Mouse (Mus musculus) E14TG2a.4 (cell line): ENCODE results near the gene Ctnnb1.

Source experiments
- H3K27me3 ChIP-seq: 2 replicates; pipeline ENCODE4 v1.6.1; 2014; ENCODE audit warnings: low read length, control low read depth; ENCODE audit not compliant: insufficient read depth
- H3K36me3 ChIP-seq: 2 replicates; pipeline ENCODE4 v1.6.1; 2014; ENCODE audit warnings: low read length, control low read depth; ENCODE audit not compliant: insufficient read depth
- H3K4me1 ChIP-seq: replicated peaks from 2 replicates; pipeline ENCODE4 v1.6.1; 2014; ENCODE audit warnings: low read depth, low read length, control low read depth
- H3K4me3 ChIP-seq: replicated peaks from 2 replicates; pipeline ENCODE4 v1.5.1; 2014; ENCODE audit warnings: mild to moderate bottlenecking, low read length
- H3K9me3 ChIP-seq: 2 replicates; pipeline ENCODE4 v1.6.1; 2014; ENCODE audit warnings: low read length, control low read depth
- CTCF ChIP-seq: conservative IDR thresholded peaks from 2 replicates; pipeline ENCODE4 v1.5.1; 2014; ENCODE audit warnings: low read length
- NANOG ChIP-seq: IDR thresholded peaks from 2 replicates; pipeline ENCODE4 v1.6.1; 2014; ENCODE audit warnings: borderline replicate concordance, low read length, mixed read lengths
- POU5F1 ChIP-seq: IDR thresholded peaks from 2 replicates; pipeline ENCODE4 v1.6.1; 2014; ENCODE audit warnings: low read length, borderline replicate concordance

Gene Ctnnb1

GRCm38 (mm10) chr9:121000641-121001320 is 71.8 kb downstream of the Ctnnb1 start:
- no peak overlapping the region for H3K4me3 ChIP-seq
- TF ChIP-seq POU5F1 (no peak), NANOG (no peak), CTCF (no peak)
- H3K4me1 ChIP-seq = peaks cover 18% of the 10 kb centered on the region
- H3K27me3 ChIP-seq = no peaks in the 10 kb centered on the region; the same call in 1 of the 2 replicates
- H3K36me3 ChIP-seq = no peaks in the 10 kb centered on the region
- no peaks in the 10 kb centered on the region for H3K9me3 ChIP-seq

DNA sequence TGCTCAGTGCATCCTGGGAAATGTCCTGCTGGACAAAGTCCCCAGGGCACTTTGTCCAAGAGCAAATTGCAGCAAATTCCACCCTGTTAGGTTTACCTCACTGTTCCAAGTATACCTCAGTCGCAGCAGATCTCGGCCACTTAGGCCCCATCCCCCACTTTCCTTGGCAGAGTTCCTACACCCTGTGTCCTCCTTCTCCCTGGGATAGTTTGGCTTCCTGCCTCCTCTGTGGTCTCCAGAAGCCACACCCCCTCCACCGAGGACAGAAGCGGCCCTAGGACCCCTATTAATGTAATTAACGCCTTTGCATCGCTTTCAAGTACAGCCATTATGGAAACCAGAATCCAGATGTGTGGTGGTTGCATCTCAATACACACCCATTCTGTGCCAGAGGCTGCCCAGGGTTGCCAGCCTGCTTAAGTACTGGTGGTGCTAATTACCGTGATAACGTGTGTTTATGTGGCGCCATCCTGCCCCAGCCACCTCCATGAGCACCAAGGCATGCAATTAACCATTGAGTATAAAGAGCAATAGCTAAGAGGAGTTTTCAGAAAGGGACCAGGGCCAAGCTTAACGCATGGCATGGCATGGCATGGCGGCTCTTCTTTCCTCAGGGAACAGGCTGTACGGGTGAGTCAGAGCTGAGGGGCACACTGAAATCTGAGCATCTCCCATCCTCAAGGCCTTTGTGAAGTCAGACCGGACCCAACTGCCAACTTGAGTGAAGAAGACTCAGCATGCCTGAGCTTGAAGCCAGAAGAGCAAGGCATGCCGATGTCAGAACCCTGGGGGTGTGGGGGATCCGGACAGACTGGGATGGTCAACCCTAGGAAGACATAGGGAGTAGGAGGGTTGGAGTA is 72.9 kb downstream of the Ctnnb1 start:
- Histone ChIP-seq H3K4me1 (peaks cover 18% of the 10 kb centered on the region), H3K27me3 (no peaks in the 10 kb centered on the region; the same call in 1 of the 2 replicates), H3K9me3 (no peaks in the 10 kb centered on the region), H3K4me3 (no peak overlapping the region), H3K36me3 (no peaks in the 10 kb centered on the region)
- TF ChIP-seq CTCF (no peak), NANOG (no peak), POU5F1 (no peak)

DNA sequence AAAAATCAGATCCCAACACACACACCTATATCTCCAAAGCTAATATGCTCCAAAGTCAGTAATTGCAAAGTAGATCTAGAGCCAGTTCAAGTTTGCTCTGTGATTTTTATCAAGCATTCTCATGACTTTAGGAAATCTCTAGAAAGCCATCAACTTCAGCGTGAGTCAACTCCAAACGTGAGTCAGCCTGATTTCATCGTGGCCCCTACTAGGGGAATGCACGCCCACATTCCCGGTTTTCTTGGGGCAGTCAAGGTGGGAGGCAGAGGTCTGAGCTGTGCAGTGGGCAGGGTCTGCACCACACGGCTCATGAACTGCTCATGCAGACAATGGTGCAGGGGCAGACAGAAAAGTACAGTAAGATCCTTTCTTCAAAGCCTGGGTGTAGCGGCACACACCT is 76.9 kb downstream of the Ctnnb1 start:
- no peaks in the 10 kb centered on the region for H3K9me3 ChIP-seq
- no peaks in the 10 kb centered on the region for H3K27me3 ChIP-seq
- TF ChIP-seq POU5F1 (no peak), NANOG (no peak), CTCF (no peak)
- no peak overlapping the region for H3K4me3 ChIP-seq
- H3K36me3 ChIP-seq = no peaks in the 10 kb centered on the region
- H3K4me1 ChIP-seq = peaks cover 25% of the 10 kb centered on the region
